In genomic region chr10:128620241-128620640, GRCm38 (mm10) we compare ENCODE assay signal across 17 mouse cellular contexts.
"Had no signal": no experiment of that assay in that cellular context is flagged by ENCODE, and none has a peak within 500 bp of the region (broad histone marks: within the 10 kb centered on the region; RNA-seq: fewer than 3 reads in every experiment).

No protein-coding gene starts in this region.

- H3K4me3 ChIP-seq: neural tube, embryonic 12.5 days; neural tube, embryonic 13.5 days; neural tube, embryonic 15.5 days; stomach, embryonic 15.5 days had no signal

- H3K27ac ChIP-seq: neural tube, embryonic 12.5 days; neural tube, embryonic 13.5 days; neural tube, embryonic 15.5 days; stomach, embryonic 15.5 days; stomach, postnatal 0 days had no signal

- DNase-seq: retina, postnatal 1 day; right cerebral cortex, adult 18-20 months; right cerebral cortex, postnatal 14 days; right cerebral cortex, postnatal 25 days; right cerebral cortex, postnatal 4 days; spleen, adult 18-20 months; thymus, adult 18-20 months; thymus, adult 2 months; thymus, postnatal 14 days; thymus, postnatal 25 days; thymus, postnatal 36 days; thymus, postnatal 4 days had no signal

- H3K4me2 ChIP-seq: neural tube, embryonic 12.5 days; neural tube, embryonic 13.5 days; neural tube, embryonic 15.5 days; stomach, embryonic 15.5 days had no signal

- H3K27me3 ChIP-seq: neural tube, embryonic 12.5 days; neural tube, embryonic 13.5 days; neural tube, embryonic 15.5 days; stomach, embryonic 15.5 days had no signal

- H3K9me3 ChIP-seq: neural tube, embryonic 12.5 days; neural tube, embryonic 13.5 days; neural tube, embryonic 15.5 days; stomach, embryonic 15.5 days had no signal

- H3K9ac ChIP-seq: neural tube, embryonic 12.5 days; neural tube, embryonic 13.5 days; neural tube, embryonic 15.5 days; stomach, embryonic 15.5 days had no signal
